Mouse (Mus musculus) right cerebral cortex, postnatal 25 days (tissue): Measurements from ENCODE around the gene Hdac11.
"Not testable (repeated sequence)": the region's sequence is repeated elsewhere in the genome, so short reads cannot be mapped to it uniquely, and the experiment has no call there.

Experiments used
- DNase-seq: peaks from one replicate; pipeline ENCODE4 v3.0.0; 2022

Hdac11 gene

GRCm38 (mm10) chr6:91207491-91207890 is 51.0 kb downstream of the Hdac11 start:
- no peak for DNase-seq

- DNase-seq = no peak
Measured at GRCm38 (mm10) chr6:91209780-91210179, 53.3 kb downstream of the Hdac11 start.

- no peak for DNase-seq
Measured at GRCm38 (mm10) chr6:91210852-91211251, 54.4 kb downstream of the Hdac11 start.

DNA sequence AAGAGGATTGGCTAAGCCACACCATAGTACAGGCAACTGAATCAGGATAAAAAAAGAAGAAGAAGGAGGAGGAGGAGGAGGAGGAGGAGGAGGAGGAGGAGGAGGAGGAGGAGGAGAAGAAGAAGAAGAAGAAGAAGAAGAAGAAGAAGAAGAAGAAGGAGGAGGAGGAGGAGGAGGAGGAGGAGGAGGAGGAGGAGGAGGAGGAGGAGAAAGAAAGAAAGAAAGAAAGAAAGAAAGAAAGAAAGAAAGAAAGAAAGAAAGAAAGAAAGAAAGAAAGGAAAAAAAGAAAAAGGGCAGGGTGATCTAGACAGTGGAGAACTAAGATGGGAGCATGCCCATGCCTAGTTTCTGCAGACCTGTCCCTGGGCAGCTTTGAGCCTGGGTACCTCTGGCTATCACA is 55.7 kb downstream of the Hdac11 start, which contains the start of gene Fbln2:
Fbln2 (plus strand) TSS at position 301 of the 400 bp plus-strand sequence.
- DNase-seq = not testable (repeated sequence)

- no peak for DNase-seq
Measured at GRCm38 (mm10) chr6:91212571-91212970, 56.1 kb downstream of the Hdac11 start.

GRCm38 (mm10) chr6:91213287-91214218 is 57.1 kb downstream of the Hdac11 start:
- DNase-seq = no peak

DNA sequence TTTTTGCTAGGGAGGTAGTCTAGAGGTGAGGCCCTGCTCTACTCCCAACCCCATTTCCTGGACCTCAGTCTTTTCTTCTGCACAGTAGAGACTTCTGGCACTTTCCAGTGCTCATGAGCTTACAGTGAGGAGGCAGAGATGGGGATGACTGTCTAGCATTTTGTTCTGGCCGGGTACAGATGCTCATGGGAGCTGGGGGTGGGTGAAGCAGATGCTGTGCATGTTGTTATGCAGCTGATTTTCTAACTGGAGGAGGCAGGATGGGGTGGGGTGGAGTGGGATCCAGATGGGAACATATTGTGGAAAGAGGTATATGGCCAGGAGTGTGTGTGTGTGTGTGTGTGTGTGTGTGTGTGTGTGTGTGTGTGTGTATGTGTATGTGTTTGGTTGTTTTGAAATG is 59.0 kb downstream of the Hdac11 start:
- DNase-seq = peak; percentile 42

DNA sequence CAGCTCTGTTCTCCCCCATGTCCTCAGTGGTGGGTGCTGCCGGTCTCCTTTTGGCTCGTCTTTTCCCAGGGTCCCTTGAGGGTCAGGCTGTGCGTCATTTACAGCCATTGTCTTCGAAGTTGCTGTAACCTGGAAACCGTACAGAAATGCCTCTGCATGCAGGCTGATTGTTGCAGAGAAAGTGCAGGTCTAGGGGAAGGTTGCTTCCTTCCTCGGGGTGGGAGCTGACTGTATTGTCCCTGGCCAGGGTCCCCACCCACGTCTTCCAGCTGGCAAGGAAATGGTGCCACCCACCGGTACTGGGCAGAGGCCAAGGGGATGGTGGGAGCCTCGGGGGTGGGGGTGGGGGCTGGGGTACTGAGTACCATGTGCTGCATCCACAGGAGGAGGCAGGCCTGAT is 62.0 kb downstream of the Hdac11 start:
- no peak for DNase-seq

DNA sequence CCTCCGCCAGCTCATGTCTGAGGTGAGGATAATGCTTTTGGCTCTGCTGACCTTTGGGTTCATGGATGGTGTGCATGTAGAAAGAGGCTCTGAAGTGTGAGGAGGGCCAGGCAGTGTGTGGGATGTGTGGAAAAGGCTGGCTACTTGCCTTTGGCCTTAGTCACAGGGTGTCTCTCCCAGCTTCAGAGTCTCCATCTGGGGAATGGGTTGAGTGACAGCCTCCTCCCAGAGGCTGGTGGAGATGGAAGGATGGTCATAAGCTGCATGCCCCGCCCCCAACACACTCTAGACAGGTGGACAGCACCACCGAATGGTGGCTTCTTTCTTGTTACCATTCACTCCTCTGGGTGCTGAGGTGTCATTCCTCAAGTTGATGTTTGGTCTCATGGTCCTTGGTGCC is 62.4 kb downstream of the Hdac11 start:
- no peak for DNase-seq

GRCm38 (mm10) chr6:91220062-91220461 is 63.6 kb downstream of the Hdac11 start:
- DNase-seq = no peak

DNA sequence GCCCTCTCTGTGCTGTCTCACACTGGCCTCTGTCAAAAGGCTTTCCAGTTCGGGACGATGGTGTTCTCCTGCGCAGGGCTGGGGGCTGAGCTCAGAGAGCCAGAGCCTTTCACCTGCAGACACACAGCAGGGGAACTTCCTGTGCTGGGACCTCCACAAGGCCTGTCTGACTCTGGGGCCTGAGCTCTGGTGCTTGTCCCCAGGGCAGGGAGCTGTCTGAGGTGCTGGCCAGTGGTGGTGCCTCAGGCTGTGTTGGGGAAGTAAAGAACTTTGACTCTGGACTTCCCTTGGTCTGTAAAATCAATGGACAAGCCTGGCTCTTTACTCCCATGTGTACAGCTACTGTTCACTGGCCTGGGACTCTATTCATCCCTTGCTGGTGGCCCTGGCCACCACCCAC is 64.6 kb downstream of the Hdac11 start:
- no peak for DNase-seq

DNA sequence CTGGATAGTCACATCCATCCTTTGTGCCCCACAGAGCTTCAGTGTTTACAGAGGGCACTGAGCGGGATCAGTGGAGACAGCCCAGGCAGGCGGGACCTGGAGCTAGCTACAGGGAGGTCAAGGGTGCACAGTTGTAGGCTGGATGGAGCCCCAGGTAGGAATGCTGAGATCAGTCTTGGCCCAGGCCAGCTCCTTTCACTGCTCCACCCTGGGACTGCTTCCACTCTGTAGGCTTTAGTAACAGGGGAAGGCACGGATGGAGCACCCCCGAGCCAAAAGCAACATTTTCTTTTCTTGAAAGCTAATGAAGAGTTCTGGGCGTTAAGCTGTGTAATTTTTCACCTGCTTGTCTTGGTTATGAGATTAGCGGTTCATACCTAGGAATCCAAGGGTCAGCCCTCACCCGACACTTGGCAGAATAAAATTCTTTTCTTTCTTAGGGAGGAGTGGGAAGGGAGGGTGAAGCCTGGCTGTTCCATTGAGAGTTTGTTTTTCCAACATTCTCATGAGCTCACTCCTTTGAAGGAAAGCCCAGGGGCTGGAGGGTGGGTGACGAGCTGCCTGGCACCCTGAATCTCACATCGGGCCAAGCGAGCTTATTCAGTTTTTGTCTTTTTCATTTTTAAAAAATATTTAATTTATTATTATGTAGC is 66.4 kb downstream of the Hdac11 start:
- no peak for DNase-seq
